Mouse (Mus musculus): ENCODE results near the gene Tex19.2.

Gene Tex19.2

DNA sequence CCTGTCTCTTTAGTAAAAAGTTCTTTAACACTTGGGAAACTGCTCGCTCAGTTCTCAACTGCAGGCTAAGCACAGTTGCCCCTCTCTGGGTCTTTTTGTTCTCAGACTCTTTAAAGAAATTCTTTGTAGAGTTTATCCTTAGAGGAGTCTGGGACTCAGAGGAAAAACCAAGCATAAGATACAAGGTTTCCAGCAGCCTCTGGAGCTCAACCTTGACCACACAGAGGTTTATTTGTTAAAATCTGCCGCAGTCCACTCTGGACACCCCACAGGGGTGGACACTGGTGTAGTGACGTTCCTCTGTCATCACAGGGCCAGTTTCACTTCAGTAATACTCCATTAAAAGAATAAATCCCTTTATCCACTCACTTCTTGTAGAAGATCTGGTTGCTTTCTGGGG lies at the start of gene Tex19.2:
TSS of gene Tex19.2 (minus strand) at position 101 of the 400 bp plus-strand sequence.
- DNase-seq: no peak

DNA sequence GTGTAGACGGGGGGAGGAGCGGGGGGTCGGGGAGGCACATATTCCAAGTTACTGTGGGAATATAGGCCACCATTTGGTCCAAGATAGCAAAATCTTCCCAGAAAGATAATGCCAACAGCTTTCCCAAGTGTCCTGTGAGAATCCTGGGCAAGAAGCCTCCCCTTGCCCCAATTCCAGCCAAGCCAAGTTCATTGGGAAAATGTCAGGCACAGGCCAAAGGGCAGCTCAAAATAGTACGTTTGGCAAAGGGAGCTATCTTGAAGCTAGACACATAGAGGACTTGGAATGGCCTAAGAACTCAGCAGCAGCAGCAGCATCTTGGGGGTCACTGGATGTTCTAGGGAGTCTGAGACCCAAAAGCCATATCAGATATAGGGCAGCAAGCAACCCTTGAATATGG lies 45.3 kb upstream of the Tex19.2 start:
- no peak for DNase-seq

DNA sequence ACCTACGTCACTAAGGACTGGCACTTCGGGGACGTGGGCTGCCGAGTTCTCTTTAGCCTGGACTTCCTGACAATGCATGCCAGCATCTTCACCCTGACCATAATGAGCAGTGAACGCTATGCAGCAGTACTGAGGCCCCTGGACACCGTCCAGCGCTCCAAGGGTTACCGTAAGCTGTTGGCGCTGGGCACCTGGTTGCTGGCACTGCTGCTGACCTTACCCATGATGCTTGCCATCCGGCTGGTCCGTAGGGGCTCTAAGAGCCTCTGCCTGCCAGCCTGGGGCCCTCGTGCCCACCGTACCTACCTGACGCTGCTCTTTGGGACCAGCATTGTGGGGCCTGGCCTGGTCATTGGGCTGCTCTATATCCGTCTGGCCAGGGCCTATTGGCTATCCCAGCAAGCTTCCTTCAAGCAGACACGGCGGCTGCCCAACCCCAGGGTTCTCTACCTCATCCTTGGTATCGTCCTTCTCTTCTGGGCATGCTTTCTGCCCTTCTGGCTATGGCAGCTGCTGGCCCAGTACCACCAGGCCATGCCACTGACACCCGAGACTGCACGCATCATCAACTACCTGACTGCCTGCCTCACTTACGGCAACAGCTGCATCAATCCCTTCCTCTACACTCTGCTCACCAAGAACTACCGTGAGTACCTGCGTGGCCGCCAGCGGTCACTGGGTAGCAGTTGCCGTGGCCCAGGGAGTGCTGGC lies 42.3 kb upstream of the Tex19.2 start:
- DNase-seq: no peak

DNA sequence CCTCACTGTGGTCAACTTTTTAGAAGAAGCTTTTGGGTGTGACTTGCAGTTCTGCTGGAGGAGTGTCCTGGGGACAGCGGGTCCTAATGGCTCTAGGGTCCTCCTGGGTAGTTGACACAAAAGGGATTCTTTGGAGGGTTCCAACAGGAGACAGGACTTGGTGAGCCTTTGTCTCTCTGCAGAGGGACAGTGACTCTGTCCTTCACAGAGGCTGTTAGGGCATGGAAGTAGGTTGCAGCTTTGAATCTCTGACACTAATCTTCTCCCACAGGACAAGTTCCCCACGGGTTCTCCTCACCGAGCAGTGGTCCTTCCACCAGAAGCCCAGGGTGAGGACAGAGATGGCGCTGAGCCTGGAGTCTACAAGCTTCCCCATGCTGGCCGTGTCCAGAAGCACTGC lies 41.5 kb upstream of the Tex19.2 start, which contains the start of gene Uts2r:
TSS of gene Uts2r (plus strand) at position 301 of the 400 bp plus-strand sequence.
- no peak for DNase-seq

DNA sequence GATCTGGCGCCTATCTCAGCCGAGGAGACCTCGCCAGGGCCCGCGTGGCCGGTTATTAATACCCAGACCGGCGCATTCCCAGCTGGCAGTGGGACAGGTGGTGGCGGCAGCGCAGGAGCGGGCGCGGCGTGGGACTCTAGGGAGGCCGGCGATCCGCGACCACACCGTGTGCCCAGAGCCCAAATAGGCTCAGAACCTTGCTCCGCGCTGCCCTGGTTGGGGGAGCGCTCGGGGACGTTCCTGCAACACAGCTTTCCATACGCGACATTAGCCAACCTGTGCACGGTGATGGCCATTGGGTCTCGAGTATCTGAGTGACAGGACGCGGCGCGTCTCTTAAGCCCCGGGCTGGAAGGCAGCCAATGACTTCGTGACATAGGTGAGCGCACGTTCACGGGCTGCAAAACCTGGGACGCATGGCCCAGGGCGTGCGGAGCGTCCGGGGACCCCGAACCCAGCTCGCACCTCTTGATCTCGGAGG lies 38.0 kb upstream of the Tex19.2 start:
- DNase-seq: no peak

DNA sequence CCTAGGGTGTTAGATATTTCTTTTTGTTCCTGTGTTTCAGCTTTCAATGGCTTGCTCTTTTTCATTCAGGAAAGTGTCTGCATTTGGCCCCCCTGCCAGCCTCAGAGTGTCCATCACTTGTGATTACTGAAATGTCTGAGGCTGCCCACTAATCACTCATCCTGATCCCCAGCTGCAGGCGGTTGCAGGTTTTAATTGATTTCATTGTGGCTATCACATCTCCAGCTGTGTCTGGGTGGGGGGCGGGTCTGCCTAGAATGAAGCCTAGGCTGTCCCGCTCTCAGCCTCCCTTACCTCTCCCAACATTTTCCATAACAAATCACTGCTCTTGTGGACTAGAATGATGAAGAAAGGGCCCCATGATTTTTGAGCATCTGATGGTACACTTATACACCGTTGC lies 35.7 kb upstream of the Tex19.2 start:
- no peak for DNase-seq

DNA sequence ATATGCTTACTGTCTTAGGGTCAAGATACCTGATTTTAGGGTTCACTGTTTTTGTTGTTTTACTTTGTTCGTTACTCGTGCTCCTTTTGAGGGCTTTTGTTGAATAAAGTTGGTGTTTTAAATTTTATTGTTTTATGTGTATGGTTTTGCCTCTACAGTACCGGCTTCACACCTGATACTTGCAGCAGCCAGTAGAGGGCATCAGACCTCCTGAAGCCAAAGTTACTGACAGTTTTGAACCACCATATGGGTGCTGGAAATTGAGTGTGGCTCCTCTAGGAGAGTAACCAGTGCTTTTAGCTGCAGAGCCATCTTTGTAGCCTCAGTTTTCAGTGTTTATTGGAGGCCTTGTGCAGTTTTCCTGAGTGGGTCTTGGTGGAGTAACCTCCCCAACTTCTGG lies 29.7 kb upstream of the Tex19.2 start:
- DNase-seq: no peak

GRCm38 (mm10) chr11:121145865-121146264 lies 27.4 kb upstream of the Tex19.2 start, which contains the start of gene Tex19.1:
Gene Tex19.1 (plus strand): TSS chr11:121146143.
- no peak for DNase-seq

DNA sequence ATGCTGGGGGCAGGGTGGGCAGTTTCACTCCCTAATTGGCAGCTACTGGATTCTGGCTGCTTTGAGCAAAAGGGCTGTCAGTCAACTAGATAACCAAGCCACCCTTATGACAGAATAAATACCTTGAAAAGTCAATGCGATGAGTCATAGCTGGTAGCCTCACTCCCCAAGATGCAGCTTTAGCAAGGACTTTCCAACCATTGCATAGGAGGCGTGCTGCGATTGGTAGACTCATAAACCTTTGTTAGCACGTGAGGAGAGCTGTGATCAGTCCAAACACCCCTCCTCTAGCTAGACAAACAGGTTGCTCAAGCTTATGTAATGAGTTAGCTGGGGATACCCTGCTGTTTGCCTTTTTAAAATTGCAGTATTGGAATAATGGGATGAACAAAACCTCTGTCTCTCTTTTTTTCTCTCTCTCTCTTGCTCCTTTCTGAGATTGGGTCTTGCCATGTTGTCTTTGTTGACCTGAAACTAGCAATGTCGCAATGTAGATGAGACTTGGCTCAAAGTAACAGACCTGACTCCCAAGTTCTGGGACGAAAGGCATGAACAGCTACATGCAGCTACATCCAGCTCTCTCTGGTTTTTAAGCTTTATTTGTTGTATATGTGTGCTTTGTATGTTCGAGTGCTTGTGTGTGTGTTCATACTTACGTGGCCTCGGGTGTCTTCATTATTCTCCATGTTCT lies 25.0 kb upstream of the Tex19.2 start:
- DNase-seq: no peak

DNA sequence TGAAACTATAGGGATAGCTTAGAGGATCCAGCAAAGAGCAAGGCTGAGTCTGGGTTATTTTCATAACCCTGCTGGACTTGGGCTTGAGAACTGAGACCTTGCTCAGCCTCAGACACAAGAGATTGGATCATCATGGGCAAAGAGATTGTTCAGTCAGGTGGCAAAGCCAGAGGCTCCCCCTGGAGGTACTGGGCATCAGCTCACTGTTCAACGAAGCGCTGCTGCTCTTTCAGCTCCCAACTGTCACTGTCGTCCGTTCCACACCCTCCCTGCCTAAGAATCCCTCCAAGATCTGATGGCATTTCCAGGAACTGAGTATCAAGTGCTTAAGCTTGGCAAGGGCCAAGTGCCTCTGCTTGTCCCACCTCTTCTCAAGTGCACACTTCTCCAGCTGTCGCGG lies 20.3 kb upstream of the Tex19.2 start:
- no peak for DNase-seq

GRCm38 (mm10) chr11:121137682-121138081 lies 19.2 kb upstream of the Tex19.2 start:
- DNase-seq: no peak

GRCm38 (mm10) chr11:121134600-121134999 lies 16.1 kb upstream of the Tex19.2 start:
- DNase-seq: no peak

- no peak for DNase-seq
These were observed 11.1 kb upstream of the Tex19.2 start for GRCm38 (mm10) chr11:121129616-121130015.

DNA sequence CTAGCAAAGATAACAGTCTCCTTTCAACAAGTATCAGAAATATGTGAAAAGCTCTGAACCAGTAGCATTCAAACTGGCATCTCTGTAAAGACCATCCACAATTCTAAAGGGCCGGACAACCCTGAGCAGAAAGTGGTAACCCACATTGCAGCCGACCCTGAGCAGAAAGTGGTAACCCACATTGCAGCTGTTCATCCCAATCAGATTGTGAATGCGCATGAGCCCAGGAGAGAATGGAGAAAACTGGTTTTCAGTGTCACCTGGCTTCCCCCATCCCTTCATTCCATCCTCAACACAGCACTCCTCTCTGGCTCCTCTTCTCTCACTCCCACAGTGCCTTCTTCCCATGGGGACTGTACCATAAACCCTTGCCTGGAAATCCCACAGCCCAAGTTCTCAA lies 9.0 kb upstream of the Tex19.2 start:
- DNase-seq: no peak

GRCm38 (mm10) chr11:121126395-121126794 lies 7.9 kb upstream of the Tex19.2 start:
- peak; percentile 16 for DNase-seq

GRCm38 (mm10) chr11:121125522-121126172 lies 7.2 kb upstream of the Tex19.2 start:
- no peak for DNase-seq

GRCm38 (mm10) chr11:121123438-121123837 lies 5.0 kb upstream of the Tex19.2 start:
- DNase-seq: no peak

DNA sequence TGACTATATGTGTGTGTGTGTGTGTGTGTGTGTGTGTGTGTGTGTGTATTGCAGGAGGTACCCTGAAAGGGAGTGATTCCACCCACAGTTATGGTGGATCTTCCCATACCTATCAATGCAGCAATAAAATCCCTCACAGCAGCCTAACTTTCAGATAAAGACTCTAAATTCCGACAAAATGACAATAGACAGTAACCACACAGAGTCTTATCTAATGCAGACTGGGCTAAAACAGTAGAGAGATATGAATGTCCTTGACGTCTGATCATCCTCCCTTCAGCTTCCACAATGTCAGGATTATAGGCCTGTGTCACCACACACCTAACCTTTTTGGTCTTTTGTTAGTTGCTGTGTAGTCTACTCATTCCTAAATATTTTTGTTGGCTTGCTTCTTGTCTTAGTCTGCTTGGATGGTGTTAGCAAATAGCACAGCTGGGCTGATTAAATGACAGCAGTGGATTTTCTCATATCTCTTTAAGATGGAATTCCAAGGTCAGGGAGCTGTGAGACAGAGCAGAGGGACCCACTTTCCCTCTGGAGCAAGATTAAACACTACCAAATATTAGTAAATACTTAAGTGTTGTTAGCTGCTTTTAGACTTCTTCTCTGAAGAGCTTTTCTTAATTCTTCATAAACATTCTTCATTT lies 3.7 kb upstream of the Tex19.2 start:
- no peak for DNase-seq

DNA sequence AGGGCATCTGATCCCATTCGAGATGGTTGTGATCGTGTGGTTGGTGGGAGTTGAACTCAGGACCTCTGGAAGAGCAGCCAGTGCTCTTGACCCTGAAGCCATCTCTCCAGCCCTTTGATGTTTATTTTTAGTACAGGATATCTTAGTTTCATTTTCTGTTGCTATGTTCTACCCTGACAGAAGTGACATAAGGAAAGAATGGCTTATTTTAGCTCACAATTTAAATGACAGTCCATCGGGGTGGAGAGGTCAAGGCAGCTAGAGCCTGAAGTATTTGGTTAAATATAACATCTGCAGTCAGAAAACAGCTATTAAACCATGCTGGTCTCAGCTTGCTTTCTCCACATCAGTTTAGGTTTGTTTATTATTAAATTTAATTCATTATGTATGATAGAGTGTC lies 2.7 kb upstream of the Tex19.2 start:
- no peak for DNase-seq

GRCm38 (mm10) chr11:121118106-121118505 lies 371 bp downstream of the Tex19.2 start:
- peak; percentile 16 for DNase-seq

GRCm38 (mm10) chr11:121112091-121112775 lies 6.2 kb downstream of the Tex19.2 start:
- no peak for DNase-seq

- no peak for DNase-seq
These were observed 6.9 kb downstream of the Tex19.2 start for GRCm38 (mm10) chr11:121111601-121112000.

DNA sequence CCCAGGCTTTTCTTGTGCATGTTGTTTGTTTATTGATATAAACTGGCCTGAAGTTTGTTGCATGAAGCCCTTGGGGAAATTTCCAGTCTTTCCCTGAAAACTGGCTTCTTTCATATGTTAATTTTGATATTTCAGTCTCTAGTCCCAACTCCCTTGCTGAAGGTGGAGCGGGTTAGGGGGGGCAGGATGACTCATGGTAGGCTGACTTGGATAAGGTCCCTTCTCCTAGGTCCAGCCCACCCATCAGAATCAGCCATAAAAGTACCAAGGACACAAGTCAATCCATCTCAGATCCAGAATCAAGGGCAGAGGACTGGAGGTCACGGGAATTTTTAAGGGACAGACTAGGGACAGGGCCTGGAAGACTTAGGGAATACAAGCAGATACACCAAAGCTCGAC lies 7.4 kb downstream of the Tex19.2 start:
- no peak for DNase-seq
